8 mouse cellular contexts compared by ENCODE assay signal in the genomic region with DNA sequence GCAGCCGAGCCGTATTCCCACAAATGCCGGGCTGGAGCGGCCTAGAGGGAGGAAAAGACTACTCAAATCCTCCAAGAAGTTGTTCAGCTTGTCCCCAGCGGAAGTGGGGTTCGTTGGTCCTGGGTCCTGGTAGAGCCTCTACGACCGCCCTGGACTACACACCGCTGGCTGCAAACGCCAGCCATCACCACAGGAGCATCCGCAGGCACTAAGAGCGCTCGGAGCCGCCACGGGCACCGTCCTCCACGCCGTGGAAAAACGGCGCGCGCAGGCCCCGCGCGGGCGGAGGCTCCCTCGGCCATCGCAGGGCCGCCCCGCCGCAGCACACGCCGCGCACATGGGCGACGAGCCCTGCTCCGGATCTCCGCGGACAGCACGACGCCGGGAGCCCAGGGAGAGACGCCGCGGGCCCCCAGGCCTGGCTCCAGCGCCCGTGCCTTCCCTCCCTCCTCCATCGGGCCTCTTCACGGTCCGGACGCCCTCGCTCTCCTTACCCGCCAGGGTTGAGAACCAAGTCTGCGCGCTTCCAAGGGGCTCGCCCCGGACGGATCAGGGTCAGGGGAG. TPM values are rescaled to one million over a fixed set of nuclear protein-coding genes. Genes with fewer than 3 reads are reported as not detected.
DNase-seq lines count a peak whose midpoint lies in the region; ATAC-seq and TF ChIP-seq lines count a peak whose summit lies in the region.

No protein-coding gene starts in this region.

- peak overlapping the region; percentile 99 for H3K9ac ChIP-seq in embryonic facial prominence, embryonic 11.5 days (replicated peaks; ENCODE audit: low read length)
- H3K9ac ChIP-seq in hindbrain, embryonic 15.5 days = peak overlapping the region; percentile 93
- H3K9ac ChIP-seq in liver, postnatal 0 days (replicated peaks) = peak overlapping the region; percentile 92

- no peaks in the 10 kb centered on the region for H3K9me3 ChIP-seq in embryonic facial prominence, embryonic 11.5 days (replicated peaks; ENCODE audit: control insufficient read depth, low read length)
- H3K9me3 ChIP-seq in hindbrain, embryonic 15.5 days = no peaks in the 10 kb centered on the region
- H3K9me3 ChIP-seq in liver, postnatal 0 days (ENCODE audit: low read length) = no peaks in the 10 kb centered on the region

- DNase-seq in frontal cortex, adult 2 months (ENCODE audit: extremely low spot score in 1 of 2, low spot score in 1 of 2) = no peak
- peak; percentile 26 for DNase-seq in embryonic facial prominence, embryonic 11.5 days (ENCODE audit: low spot score)
- no peak for DNase-seq in liver, postnatal 0 days
- peak; percentile 13 for DNase-seq in skeletal muscle tissue, adult 2 months (ENCODE audit: low read depth, low spot score)
- DNase-seq in thymus, postnatal 4 days = no peak

- H3K4me2 ChIP-seq in embryonic facial prominence, embryonic 11.5 days (ENCODE audit: low read depth, low read length) = peak overlapping the region; percentile 70
- peak overlapping the region; percentile 64 for H3K4me2 ChIP-seq in hindbrain, embryonic 15.5 days
- H3K4me2 ChIP-seq in liver, postnatal 0 days (ENCODE audit: low read depth, low read length) = peak overlapping the region; percentile 92

- ATAC-seq in frontal cortex, adult (ENCODE audit: low TSS enrichment) = peak; percentile 77
- ATAC-seq in embryonic facial prominence, embryonic 11.5 days (replicated peaks; ENCODE audit: insufficient number of reproducible peaks, low FRiP score, low TSS enrichment, low read depth) = peak; percentile 88
- ATAC-seq in hindbrain, embryonic 15.5 days (ENCODE audit: low FRiP score, low read depth) = peak; percentile 93
- ATAC-seq in liver, postnatal 0 days = peak; percentile 82

- H3K79me3 ChIP-seq in C2C12 (ENCODE audit: low read depth) = peaks cover 53% of the 10 kb centered on the region

- H3K27ac ChIP-seq in embryonic facial prominence, embryonic 11.5 days (replicated peaks; ENCODE audit: low read depth, low read length) = peak overlapping the region; percentile 98
- H3K27ac ChIP-seq in hindbrain, embryonic 15.5 days (replicated peaks) = peak overlapping the region; percentile 97
- peak overlapping the region; percentile 93 for H3K27ac ChIP-seq in liver, postnatal 0 days (ENCODE audit: low read depth)

- no peak for TF ChIP-seq EP300 in liver, postnatal 0 days (IDR thresholded peaks at IDR 0.05; ENCODE audit: low read depth)

- H3K36me3 ChIP-seq in C2C12 (ENCODE audit: control insufficient read depth, insufficient read depth) = peaks cover 23% of the 10 kb centered on the region
- no peaks in the 10 kb centered on the region for H3K36me3 ChIP-seq in embryonic facial prominence, embryonic 11.5 days (replicated peaks; ENCODE audit: control insufficient read depth, insufficient read depth, low read depth, low read length)
- H3K36me3 ChIP-seq in hindbrain, embryonic 15.5 days = no peaks in the 10 kb centered on the region
- no peaks in the 10 kb centered on the region for H3K36me3 ChIP-seq in liver, postnatal 0 days (replicated peaks; ENCODE audit: insufficient read depth, low read length)

- TF ChIP-seq CTCF in C2C12 (IDR thresholded peaks at IDR 0.05; ENCODE audit: control insufficient read depth, insufficient read depth, insufficient read length) = no peak
- no peak for TF ChIP-seq CTCF in liver, postnatal 0 days (IDR thresholded peaks at IDR 0.05; ENCODE audit: low read depth)

- H3K79me2 ChIP-seq in C2C12 (ENCODE audit: control insufficient read depth, insufficient read depth) = peaks cover 55% of the 10 kb centered on the region

- H3K27me3 ChIP-seq in C2C12 (ENCODE audit: control insufficient read depth, insufficient read depth, insufficient read length) = no peaks in the 10 kb centered on the region
- H3K27me3 ChIP-seq in embryonic facial prominence, embryonic 11.5 days (ENCODE audit: control insufficient read depth, insufficient read depth, low read length) = no peaks in the 10 kb centered on the region
- no peaks in the 10 kb centered on the region for H3K27me3 ChIP-seq in hindbrain, embryonic 15.5 days
- no peaks in the 10 kb centered on the region for H3K27me3 ChIP-seq in liver, postnatal 0 days (ENCODE audit: insufficient read depth, low read length)

- H3K4me1 ChIP-seq in embryonic facial prominence, embryonic 11.5 days (ENCODE audit: control insufficient read depth, insufficient read depth, low read length) = no peaks in the 10 kb centered on the region
- H3K4me1 ChIP-seq in hindbrain, embryonic 15.5 days (replicated peaks) = peaks cover 28% of the 10 kb centered on the region
- peaks cover 32% of the 10 kb centered on the region for H3K4me1 ChIP-seq in liver, postnatal 0 days (ENCODE audit: insufficient read depth)

- H3K4me3 ChIP-seq in C2C12 (ENCODE audit: insufficient read depth, poor library complexity, severe bottlenecking) = peak overlapping the region; percentile 97
- H3K4me3 ChIP-seq in embryonic facial prominence, embryonic 11.5 days (ENCODE audit: low read depth, low read length) = peak overlapping the region; percentile 99
- H3K4me3 ChIP-seq in hindbrain, embryonic 15.5 days = peak overlapping the region; percentile 86
- peak overlapping the region; percentile 80 for H3K4me3 ChIP-seq in liver, postnatal 0 days (ENCODE audit: low read depth, low read length)

- peak overlapping the region; percentile 95 for H3ac ChIP-seq in C2C12 (ENCODE audit: control insufficient read depth, insufficient read length, low read depth)

- WGBS in embryonic facial prominence, embryonic 11.5 days = 0% methylated on average over 57 of the region's 58 CpGs
- WGBS in hindbrain, embryonic 15.5 days = 0% methylated on average over 58 of the region's 58 CpGs
- under 1% methylated on average over 51 of the region's 58 CpGs for WGBS in liver, postnatal 0 days (ENCODE audit: insufficient replicate concordance)

TF ChIP-seq in C2C12, 6 proteins besides CTCF, POLR2A, EP300 and RAD21:
- TF ChIP-seq MYOG (IDR thresholded peaks at IDR 0.05; ENCODE audit: control insufficient read depth, extremely low read depth, insufficient read length) = no peak
- no peak for TF ChIP-seq CEBPB (IDR thresholded peaks at IDR 0.05; ENCODE audit: low read depth)
- TF ChIP-seq MAX (IDR thresholded peaks at IDR 0.05) = no peak
- no peak for TF ChIP-seq FOSL1 (IDR thresholded peaks at IDR 0.05; ENCODE audit: insufficient read depth, low read length, poor library complexity, severe bottlenecking)
- TF ChIP-seq MYOD1 (IDR thresholded peaks at IDR 0.05; ENCODE audit: control insufficient read depth, insufficient read length, low read depth) = no peak
- TF ChIP-seq USF1 (IDR thresholded peaks at IDR 0.05; ENCODE audit: low read depth) = no peak

RNA-seq across cellular contexts. Expression of gene Prrc2c, which starts 0.4 kb away (rescaled TPM):
- polyA plus RNA-seq in frontal cortex, adult 2 months (2012; rRNA removed) = 50.2 and 59.3 TPM in 2 replicates
- 35.2 TPM for polyA plus RNA-seq in C2C12 (2012; fragmentation: generic; extraction: Trizol)
- 156 and 164 TPM in 2 replicates for polyA plus RNA-seq in embryonic facial prominence, embryonic 11.5 days (2014; fragmentation: Nextera tagmentation; extraction: Ambion mirVana)
- polyA plus RNA-seq in hindbrain, embryonic 15.5 days (2015; fragmentation: Nextera tagmentation; extraction: Ambion mirVana) = 130 and 138 TPM in 2 replicates
- 29.1 and 37.3 TPM in 2 replicates for polyA plus RNA-seq in liver, postnatal 0 days (2015; fragmentation: Nextera tagmentation; extraction: Ambion mirVana)

Comparison
In these comparisons a context has a peak if more than half of its experiments do, and no peak if none do; other contexts are left out.
1. DNase-seq: peak in embryonic facial prominence, embryonic 11.5 days (single experiment) and skeletal muscle tissue, adult 2 months (single experiment); none in frontal cortex, adult 2 months (0 of 2), liver, postnatal 0 days (single experiment) and thymus, postnatal 4 days (single experiment).
2. Peak in every context shown above with its lines, with median percentiles within 50 percentile points of each other: ATAC-seq, H3K4me3 ChIP-seq, H3K27ac ChIP-seq, H3K4me2 ChIP-seq and H3K9ac ChIP-seq.